Mouse (Mus musculus) forebrain, postnatal 0 days (tissue): ENCODE data around the gene Ccdc32. TPM values are rescaled to one million over a fixed set of nuclear protein-coding genes. Genes with fewer than 3 reads are reported as not detected.

Experiments
- ATAC-seq: fragments of 200-750 bp; cut with Nextera tagmentation; 2 replicates; pipeline ENCODE4 v1.8.0; 2017; ENCODE audit warnings: mild to moderate bottlenecking, moderate library complexity
- DNase-seq: peaks from one replicate; pipeline ENCODE4 v3.0.0-alpha.2; 2015
- H3K27ac ChIP-seq: fragments of 300-500 bp; sonication (generic); 2 replicates; pipeline ENCODE4 v1.5.1; 2014; ENCODE audit warnings: low read depth, mild to moderate bottlenecking, antibody characterized with exemption, low read length, moderate library complexity, mixed read lengths
- H3K27me3 ChIP-seq: fragments of 300-500 bp; sonication (generic); 2 replicates; pipeline ENCODE4 v1.6.1; 2014; ENCODE audit warnings: mild to moderate bottlenecking, low read length, mixed read lengths; ENCODE audit not compliant: insufficient read depth
- H3K36me3 ChIP-seq: fragments of 300-500 bp; sonication (generic); 2 replicates; pipeline ENCODE4 v1.6.1; 2014; ENCODE audit warnings: mild to moderate bottlenecking, moderate library complexity; ENCODE audit not compliant: insufficient read depth
- H3K4me1 ChIP-seq: fragments of 300-500 bp; sonication (generic); 2 replicates; pipeline ENCODE4 v1.6.1; 2014; ENCODE audit warnings: antibody characterized with exemption; ENCODE audit not compliant: insufficient read depth
- H3K4me2 ChIP-seq: fragments of 300-500 bp; sonication (generic); 2 replicates; pipeline ENCODE4 v1.6.1; 2014; ENCODE audit warnings: low read depth, mild to moderate bottlenecking, moderate library complexity
- H3K4me3 ChIP-seq: fragments of 300-500 bp; sonication (generic); 2 replicates; pipeline ENCODE4 v1.5.1; 2014; ENCODE audit warnings: low read depth, low read length, mixed read lengths
- H3K9ac ChIP-seq: fragments of 300-500 bp; sonication (generic); 2 replicates; pipeline ENCODE4 v1.6.1; 2014; ENCODE audit warnings: mild to moderate bottlenecking
- H3K9me3 ChIP-seq: fragments of 300-500 bp; sonication (generic); 2 replicates; pipeline ENCODE4 v1.6.1; 2016; ENCODE audit warnings: low read length
- CTCF ChIP-seq: sonication (generic); IDR thresholded peaks from 2 replicates; pipeline ENCODE4 v1.5.1; 2016; ENCODE audit warnings: antibody characterized with exemption, control low read depth, low read depth
- WGBS: fragments of 180-500 bp; shearing (Covaris S2); extraction: QIAGEN DNeasy Blood & Tissue Kit; methylation state at CpG from one replicate; pipeline ENCODE4 v1.1.7; 2014; 5-methylcytosine and 5-hydroxymethylcytosine counted together
- polyA plus RNA-seq: library from polyadenylated mRNA; unstranded; fragments of >200 nt; fragmentation: Nextera tagmentation; extraction: Ambion mirVana; gene quantifications from 2 replicates; pipeline ENCODE4 v1.2.1, GENCODE M21; 2015
- total RNA-seq: library from RNA; depleted of rRNA; stranded (reverse); fragments of >200 nt; gene quantifications from 2 replicates; pipeline ENCODE4 v1.2.3, GENCODE M21; 2014; rRNA removed

Ccdc32 gene
- total RNA-seq: 51.4 and 52.3 TPM in 2 replicates
- polyA plus RNA-seq: 56.3 and 64.3 TPM in 2 replicates

GRCm38 (mm10) chr2:119028941-119029551 lies at the start of gene Ccdc32:
Gene Ccdc32, minus strand, starts transcription at chr2:119029393.
- H3K4me2 ChIP-seq: peak within 1 kb of the TSS; percentile 90
- TF ChIP-seq CTCF: no peak
- H3K9me3 ChIP-seq: no peaks in the 10 kb centered on the region
- no peaks in the 10 kb centered on the region for H3K27me3 ChIP-seq
- no peaks in the 10 kb centered on the region; the same call in 1 of the 2 replicates for H3K4me1 ChIP-seq
- DNase-seq (peak; percentile 92), ATAC-seq (peak; percentile 99)
- under 1% methylated on average over 28 of the region's 28 CpGs for WGBS
- H3K9ac ChIP-seq: peak within 1 kb of the TSS; percentile 79
- peak within 1 kb of the TSS; percentile 73 for H3K4me3 ChIP-seq
- H3K36me3 ChIP-seq: no peaks in the 10 kb centered on the region; the same call in 1 of the 2 replicates
- H3K27ac ChIP-seq: no peak within 1 kb of the TSS

GRCm38 (mm10) chr2:119072397-119072796 lies 43.2 kb upstream of the Ccdc32 start:
- TF ChIP-seq CTCF: no peak
- no peak overlapping the region for H3K4me2 ChIP-seq
- no peaks in the 10 kb centered on the region for H3K27me3 ChIP-seq
- no peak for ATAC-seq
- WGBS: 94% methylated on average over 4 of the region's 4 CpGs
- no peak overlapping the region for H3K4me3 ChIP-seq
- no peak overlapping the region for H3K9ac ChIP-seq
- no peak overlapping the region for H3K27ac ChIP-seq
- H3K9me3 ChIP-seq: no peaks in the 10 kb centered on the region
- H3K4me1 ChIP-seq: no peaks in the 10 kb centered on the region
- no peak for DNase-seq
- H3K36me3 ChIP-seq: no peaks in the 10 kb centered on the region

GRCm38 (mm10) chr2:119060139-119060538 lies 30.9 kb upstream of the Ccdc32 start:
- H3K27me3 ChIP-seq: no peaks in the 10 kb centered on the region
- no peak overlapping the region for H3K4me2 ChIP-seq
- WGBS: 96% methylated on average over 2 of the region's 2 CpGs
- H3K36me3 ChIP-seq: no peaks in the 10 kb centered on the region
- no peak for ATAC-seq
- H3K4me1 ChIP-seq: no peaks in the 10 kb centered on the region
- TF ChIP-seq CTCF: no peak
- no peak overlapping the region for H3K9ac ChIP-seq
- DNase-seq: no peak
- H3K4me3 ChIP-seq: no peak overlapping the region
- no peaks in the 10 kb centered on the region for H3K9me3 ChIP-seq
- H3K27ac ChIP-seq: no peak overlapping the region

GRCm38 (mm10) chr2:119050132-119050650 lies 21.0 kb upstream of the Ccdc32 start:
- TF ChIP-seq CTCF: no peak
- DNase-seq (no peak), ATAC-seq (no peak)
- H3K27ac ChIP-seq: no peak overlapping the region
- whole genome bisulfite sequencing: 88% methylated on average over 4 of the region's 4 CpGs
- no peak overlapping the region for H3K4me2 ChIP-seq
- H3K4me3 ChIP-seq: no peak overlapping the region
- H3K9me3 ChIP-seq: no peaks in the 10 kb centered on the region
- H3K36me3 ChIP-seq: no peaks in the 10 kb centered on the region
- H3K27me3 ChIP-seq: no peaks in the 10 kb centered on the region
- no peaks in the 10 kb centered on the region for H3K4me1 ChIP-seq
- no peak overlapping the region for H3K9ac ChIP-seq

GRCm38 (mm10) chr2:119047849-119048248 lies 18.7 kb upstream of the Ccdc32 start:
- WGBS: 12% methylated on average over 4 of the region's 4 CpGs
- DNase-seq: no peak
- peak overlapping the region; percentile 76 for H3K4me2 ChIP-seq

GRCm38 (mm10) chr2:119046649-119047611 lies 17.7 kb upstream of the Ccdc32 start, which contains the start of gene Knl1:
Gene Knl1, plus strand, starts transcription at chr2:119047119.
- peak within 1 kb of the TSS; percentile 76 for H3K4me2 ChIP-seq
- no peaks in the 10 kb centered on the region for H3K4me1 ChIP-seq
- H3K27me3 ChIP-seq: no peaks in the 10 kb centered on the region
- H3K9ac ChIP-seq: peak within 1 kb of the TSS; percentile 58
- peak; percentile 100 for DNase-seq
- H3K27ac ChIP-seq: peak within 1 kb of the TSS; percentile 87
- TF ChIP-seq CTCF: no peak
- ATAC-seq: peak; percentile 97
- 1% methylated on average over 77 of the region's 77 CpGs for WGBS
- H3K36me3 ChIP-seq: no peaks in the 10 kb centered on the region
- H3K4me3 ChIP-seq: peak within 1 kb of the TSS; percentile 68
- no peaks in the 10 kb centered on the region for H3K9me3 ChIP-seq

More at GRCm38 (mm10) chr2:119047849-119048248, 18.7 kb upstream of the Ccdc32 start:
- no peak overlapping the region for H3K27ac ChIP-seq
- no peak for ATAC-seq
- H3K4me3 ChIP-seq: peak overlapping the region; percentile 68
- H3K4me1 ChIP-seq: no peaks in the 10 kb centered on the region
- H3K36me3 ChIP-seq: no peaks in the 10 kb centered on the region
- TF ChIP-seq CTCF: no peak
- H3K27me3 ChIP-seq: no peaks in the 10 kb centered on the region
- no peaks in the 10 kb centered on the region for H3K9me3 ChIP-seq
- H3K9ac ChIP-seq: peak overlapping the region; percentile 58; the same call in 1 of the 2 replicates

GRCm38 (mm10) chr2:119045163-119045562 lies 16.0 kb upstream of the Ccdc32 start:
- Histone ChIP-seq H3K36me3 (no peaks in the 10 kb centered on the region), H3K9me3 (no peaks in the 10 kb centered on the region), H3K4me3 (no peak overlapping the region), H3K9ac (no peak overlapping the region), H3K27me3 (no peaks in the 10 kb centered on the region), H3K4me1 (no peaks in the 10 kb centered on the region), H3K27ac (no peak overlapping the region), H3K4me2 (no peak overlapping the region)
- ATAC-seq (no peak), DNase-seq (no peak)
- TF ChIP-seq CTCF: no peak
- WGBS: 70% methylated on average over 2 of the region's 2 CpGs
